Mouse (Mus musculus) embryo, embryonic 11 days (tissue): ENCODE data around the gene Wfdc8.
"Not testable (repeated sequence)": the region's sequence is repeated elsewhere in the genome, so short reads cannot be mapped to it uniquely, and the experiment has no call there.

Experiments
- DNase-seq: peaks from one replicate; pipeline ENCODE4 v3.0.0-alpha.2; 2015

Wfdc8 gene

GRCm38 (mm10) chr2:164613471-164613870 is at the start of gene Wfdc8, which contains the start of gene Wfdc6b:
TSS of gene Wfdc8 (minus strand) at chr2:164613626.
TSS of gene Wfdc6b (plus strand) at chr2:164613522.
- DNase-seq = not testable (repeated sequence)

- no peak for DNase-seq
Observed at GRCm38 (mm10) chr2:164656483-164656882, 43.1 kb upstream of the Wfdc8 start, which contains the start of gene Wfdc9. TSS of gene Wfdc9 (minus strand) at chr2:164656583.

GRCm38 (mm10) chr2:164655858-164656257 is 42.4 kb upstream of the Wfdc8 start, which contains the start of gene Wfdc10:
TSS of gene Wfdc10 (plus strand) at chr2:164656046.
- peak; percentile 70 for DNase-seq

DNA sequence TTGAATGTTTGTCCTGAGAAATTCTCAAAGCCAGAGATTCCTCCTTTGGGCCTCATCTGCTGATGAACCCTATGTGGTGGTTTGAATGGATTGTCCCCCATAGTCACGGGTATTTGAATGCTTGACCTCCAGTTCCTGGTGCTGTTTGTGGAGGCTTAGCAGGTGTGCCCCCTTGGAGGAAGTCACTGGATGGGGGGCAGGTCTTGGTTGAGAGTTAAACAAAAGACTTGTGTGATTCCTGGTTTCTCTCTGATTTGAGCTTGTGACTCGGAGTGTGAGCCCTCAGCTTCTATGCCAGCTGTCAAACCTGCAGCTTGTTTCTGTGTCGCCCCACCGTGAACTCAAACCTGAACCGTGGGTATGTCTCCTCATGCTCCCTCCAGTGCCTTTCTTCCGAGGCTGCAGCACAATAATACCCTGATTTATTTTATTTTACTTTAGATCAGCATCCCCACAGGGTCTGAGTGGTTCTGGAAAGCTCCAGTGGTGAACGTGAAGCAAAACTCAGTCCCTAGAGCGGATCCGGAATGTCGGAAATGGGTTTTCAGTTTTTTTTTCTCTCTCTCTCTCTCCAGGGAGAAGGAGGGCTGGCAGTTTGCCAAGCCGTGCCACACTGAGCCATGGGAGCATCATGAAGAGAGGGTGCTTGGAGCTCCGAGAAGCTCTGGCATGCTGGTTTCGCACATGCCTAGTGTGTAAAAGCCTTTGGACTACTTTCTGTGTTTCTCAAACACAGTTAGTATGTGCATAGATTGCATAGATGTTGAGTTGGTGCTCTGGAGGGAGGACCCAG is 28.7 kb upstream of the Wfdc8 start:
- no peak for DNase-seq

GRCm38 (mm10) chr2:164641129-164641528 is 27.7 kb upstream of the Wfdc8 start:
- no peak for DNase-seq

- DNase-seq = no peak
Observed at GRCm38 (mm10) chr2:164638696-164639095, 25.3 kb upstream of the Wfdc8 start, which contains the start of gene Wfdc16. TSS of gene Wfdc16 (minus strand) at chr2:164638796.

DNA sequence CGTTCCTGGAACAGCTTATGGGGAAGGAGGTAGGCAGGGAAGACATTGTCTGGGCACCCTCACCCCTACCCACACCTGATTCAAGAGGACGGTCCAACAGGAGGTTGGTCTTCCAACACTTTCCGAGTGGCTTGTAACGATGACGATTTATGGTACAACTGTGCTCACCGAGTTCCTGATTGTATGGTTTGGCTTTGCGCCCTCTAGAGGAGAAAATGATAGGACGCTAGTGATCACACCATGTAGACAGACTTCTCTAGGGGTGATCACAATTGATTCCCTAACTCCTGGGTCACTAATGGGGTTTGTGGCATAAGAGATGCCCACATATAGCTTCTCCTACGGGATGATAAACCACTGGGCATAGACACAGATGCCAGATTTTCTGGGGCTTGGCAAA is 21.8 kb upstream of the Wfdc8 start:
- DNase-seq = peak; percentile 7

DNA sequence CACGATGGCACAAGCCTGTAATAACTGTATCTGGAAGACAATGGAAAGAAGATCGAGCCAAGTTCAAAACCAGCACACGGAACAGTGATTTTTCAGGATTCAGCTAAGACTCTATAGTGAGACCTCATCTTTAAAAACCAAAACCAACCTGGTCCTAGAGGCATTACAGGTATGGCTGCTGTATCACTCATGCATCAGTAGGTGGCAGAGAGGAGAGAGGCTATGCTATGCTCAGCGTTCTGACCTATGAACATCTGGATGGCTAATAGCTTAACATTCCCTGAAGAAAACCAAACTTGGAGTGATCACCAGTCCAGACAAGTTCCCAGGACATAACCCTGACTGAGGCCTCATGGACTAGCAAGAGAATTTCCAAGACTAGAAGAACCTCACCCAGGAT is 8.3 kb upstream of the Wfdc8 start:
- no peak for DNase-seq

GRCm38 (mm10) chr2:164619050-164619449 is 5.6 kb upstream of the Wfdc8 start:
- no peak for DNase-seq

- DNase-seq = no peak
Observed at GRCm38 (mm10) chr2:164615386-164615785, 2.0 kb upstream of the Wfdc8 start.

DNA sequence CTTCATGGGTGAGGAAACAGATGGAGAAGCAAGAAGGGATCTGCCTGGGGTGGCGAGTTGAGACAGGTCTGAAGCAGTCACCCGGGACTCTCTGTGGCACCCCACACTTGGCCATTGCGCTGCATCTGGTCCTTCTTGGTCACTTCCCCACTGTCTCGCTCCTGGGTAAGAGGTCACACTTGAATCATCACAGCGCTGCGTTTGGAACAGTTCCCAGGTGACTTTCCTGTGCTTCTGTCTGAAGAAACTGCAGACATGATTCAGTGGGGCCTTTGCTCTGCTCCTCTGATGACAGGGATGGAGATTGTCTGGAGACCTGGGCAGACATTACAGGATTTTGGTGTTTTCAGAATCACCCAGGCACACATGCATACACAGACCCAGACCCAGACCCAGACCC is 4.6 kb downstream of the Wfdc8 start:
- DNase-seq = no peak

- no peak for DNase-seq
Observed at GRCm38 (mm10) chr2:164604411-164604810, 9.0 kb downstream of the Wfdc8 start.

- no peak for DNase-seq
Observed at GRCm38 (mm10) chr2:164603482-164603881, 9.9 kb downstream of the Wfdc8 start.

DNA sequence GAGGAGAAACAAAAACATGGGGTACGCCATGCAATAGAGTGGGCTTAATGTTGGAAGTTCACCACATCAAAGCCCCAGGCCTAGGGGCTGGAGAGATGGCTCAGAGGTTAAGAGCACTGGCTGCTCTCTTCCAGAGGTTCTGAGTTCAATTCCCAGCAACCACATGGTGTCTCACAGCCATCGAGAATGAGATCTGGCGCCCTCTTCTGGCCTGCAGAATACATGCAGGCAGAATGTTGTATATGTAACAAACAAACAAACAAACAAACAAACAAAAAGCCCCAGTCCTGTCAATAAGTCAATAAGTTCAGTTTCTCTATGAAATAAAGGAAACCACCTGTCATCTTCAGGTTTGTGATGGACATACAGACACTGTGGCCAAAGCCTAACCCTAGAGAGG is 13.2 kb downstream of the Wfdc8 start:
- DNase-seq = no peak

GRCm38 (mm10) chr2:164593494-164593893 is 19.9 kb downstream of the Wfdc8 start, which contains the start of gene Eppin:
TSS of gene Eppin (minus strand) at chr2:164593594.
- DNase-seq = no peak

- DNase-seq = peak; percentile 79
Observed at GRCm38 (mm10) chr2:164592014-164592413, 21.4 kb downstream of the Wfdc8 start.

DNA sequence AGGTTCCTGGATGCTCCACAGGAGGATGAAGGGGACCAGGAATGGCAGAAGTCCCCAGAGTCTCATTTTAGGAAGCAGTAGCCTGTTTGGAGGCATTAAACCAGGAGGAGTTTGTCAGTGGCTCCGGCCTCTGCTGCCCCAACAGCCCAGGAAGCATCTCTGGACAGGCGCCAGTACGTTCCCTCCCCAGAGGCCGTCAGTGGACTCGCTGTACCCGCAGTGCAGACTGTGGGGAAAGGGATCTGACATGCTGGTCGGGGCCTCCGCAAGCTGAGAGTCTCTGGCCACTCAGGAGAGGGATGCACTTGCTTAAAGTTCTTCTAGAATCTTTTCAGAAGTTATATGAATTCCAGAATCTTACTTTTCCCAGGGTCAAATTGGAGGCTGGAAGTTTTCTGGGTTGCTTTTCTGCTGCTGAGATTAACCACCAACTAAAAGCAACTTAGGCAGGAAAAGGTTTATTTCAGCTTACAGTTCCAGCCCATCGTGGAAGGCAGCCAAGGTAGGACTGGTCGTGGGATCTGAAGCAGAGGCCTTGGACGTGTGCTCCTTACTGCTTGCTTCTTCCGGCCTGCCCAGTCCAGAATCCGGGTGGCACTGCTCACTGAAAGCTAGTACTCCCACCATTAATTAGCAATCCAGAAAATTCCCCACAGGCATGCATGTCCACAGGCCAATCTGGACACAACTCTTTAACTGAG is 28.3 kb downstream of the Wfdc8 start, which contains the start of gene Wfdc6a:
Gene Wfdc6a, minus strand, starts transcription at position 423 of the 701 bp plus-strand sequence.
- DNase-seq = not testable (repeated sequence)

DNA sequence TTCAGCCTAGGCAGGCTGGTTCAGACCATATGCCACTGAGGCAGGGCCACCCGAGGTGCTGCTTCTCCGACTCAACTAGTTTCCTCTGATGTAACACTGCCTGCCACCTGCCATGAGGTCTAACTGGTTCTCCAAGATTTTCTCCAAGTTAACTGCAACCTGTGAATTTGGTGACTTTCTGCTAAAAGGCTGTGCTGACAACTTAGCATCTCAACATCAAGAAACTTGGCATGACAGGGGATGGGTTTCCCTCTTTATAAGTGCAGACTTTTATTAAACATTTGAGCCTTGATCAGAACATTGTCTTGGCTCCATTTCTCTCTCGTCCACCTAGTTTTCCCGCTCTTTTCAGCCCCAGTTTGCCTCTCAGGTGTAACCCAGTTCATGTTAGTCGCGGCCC is 40.1 kb downstream of the Wfdc8 start, which contains the start of gene Spint3:
Gene Spint3, minus strand, starts transcription at position 101 of the 400 bp plus-strand sequence.
- not testable (repeated sequence) for DNase-seq

- DNase-seq = no peak
Observed at GRCm38 (mm10) chr2:164567460-164567859, 46.0 kb downstream of the Wfdc8 start.

GRCm38 (mm10) chr2:164566997-164567396 is 46.4 kb downstream of the Wfdc8 start:
- DNase-seq = no peak

- no peak for DNase-seq
Observed at GRCm38 (mm10) chr2:164564346-164564745, 49.1 kb downstream of the Wfdc8 start.

GRCm38 (mm10) chr2:164563339-164564038 is 49.9 kb downstream of the Wfdc8 start:
- peak; percentile 78 for DNase-seq
